Mouse (Mus musculus) lung, embryonic 16.5 days (tissue): Measurements from ENCODE around the gene Lysmd4. TPM values are rescaled to one million over a fixed set of nuclear protein-coding genes. Genes with fewer than 3 reads are reported as not detected.
A peak's percentile ranks its signal among the peaks of the same experiment; 100 is the strongest.
"Not testable (repeated sequence)": the region's sequence is repeated elsewhere in the genome, so short reads cannot be mapped to it uniquely, and the experiment has no call there.

Experiments
- ATAC-seq: fragments of 200-750 bp; cut with Nextera tagmentation; 2 replicates; pipeline ENCODE4 v1.8.0; 2017; ENCODE audit warnings: low read depth, mild to moderate bottlenecking, moderate library complexity
- H3K27ac ChIP-seq: fragments of 300-500 bp; sonication (generic); 2 replicates; pipeline ENCODE4 v1.5.1; 2014; ENCODE audit warnings: mild to moderate bottlenecking, control low read depth, low read length
- H3K27me3 ChIP-seq: fragments of 300-500 bp; sonication (generic); 2 replicates; pipeline ENCODE4 v1.6.1; 2014; ENCODE audit warnings: low read depth, low read length, mixed read lengths; ENCODE audit not compliant: control insufficient read depth, insufficient read depth
- H3K36me3 ChIP-seq: fragments of 300-500 bp; sonication (generic); 2 replicates; pipeline ENCODE4 v1.6.1; 2014; ENCODE audit warnings: low read length; ENCODE audit not compliant: control insufficient read depth, insufficient read depth
- H3K4me1 ChIP-seq: fragments of 300-500 bp; sonication (generic); replicated peaks from 2 replicates; pipeline ENCODE4 v1.6.1; 2014; ENCODE audit warnings: low read length, mixed read lengths; ENCODE audit not compliant: control insufficient read depth, insufficient read depth
- H3K4me2 ChIP-seq: fragments of 300-500 bp; sonication (generic); 2 replicates; pipeline ENCODE4 v1.6.1; 2014; ENCODE audit warnings: low read depth, low read length, control low read depth
- H3K4me3 ChIP-seq: fragments of 300-500 bp; sonication (generic); 2 replicates; pipeline ENCODE4 v1.5.1; 2014; ENCODE audit warnings: mild to moderate bottlenecking, low read length, control low read depth
- H3K9ac ChIP-seq: fragments of 300-500 bp; sonication (generic); 2 replicates; pipeline ENCODE4 v1.6.1; 2014; ENCODE audit warnings: low read length, control low read depth
- H3K9me3 ChIP-seq: fragments of 300-500 bp; sonication (generic); 2 replicates; pipeline ENCODE4 v1.6.1; 2016; ENCODE audit warnings: low read length; ENCODE audit not compliant: control insufficient read depth
- WGBS: fragments of 180-500 bp; shearing (Covaris S2); extraction: QIAGEN DNeasy Blood & Tissue Kit; methylation state at CpG from one replicate; pipeline ENCODE4 v1.1.7; 2014; 5-methylcytosine and 5-hydroxymethylcytosine counted together
- polyA plus RNA-seq: library from polyadenylated mRNA; unstranded; fragments of >200 nt; fragmentation: Nextera tagmentation; extraction: Ambion mirVana; gene quantifications from 2 replicates; pipeline ENCODE4 v1.2.1, GENCODE M21; 2015

The Lysmd4 gene
- polyA plus RNA-seq, 1 experiment from 2014 or later, result 15.7 TPM

- no peak overlapping the region for H3K4me3 ChIP-seq
- H3K9me3 ChIP-seq, result no peaks in the 10 kb centered on the region
- no peaks in the 10 kb centered on the region for H3K27me3 ChIP-seq
- H3K9ac ChIP-seq, result no peak overlapping the region
- ATAC-seq, result peak; percentile 45; the same call in 1 of the 2 replicates
- no peak overlapping the region for H3K27ac ChIP-seq
- H3K4me2 ChIP-seq, result no peak overlapping the region
- peaks cover 6% of the 10 kb centered on the region; the same call in 1 of the 2 replicates for H3K4me1 ChIP-seq
- H3K36me3 ChIP-seq, result peaks cover 10% of the 10 kb centered on the region
- WGBS, result 50% methylated on average over 2 of the region's 2 CpGs
These were observed 21.0 kb downstream of the Lysmd4 start for GRCm38 (mm10) chr7:67243121-67243893.

GRCm38 (mm10) chr7:67243894-67244282, 21.5 kb downstream of the Lysmd4 start:
- Histone ChIP-seq H3K4me2 (no peak overlapping the region), H3K36me3 (peaks cover 7% of the 10 kb centered on the region), H3K27ac (no peak overlapping the region; the same call in 1 of the 2 replicates), H3K9me3 (no peaks in the 10 kb centered on the region), H3K27me3 (no peaks in the 10 kb centered on the region), H3K4me3 (no peak overlapping the region), H3K9ac (no peak overlapping the region), H3K4me1 (peaks cover 6% of the 10 kb centered on the region; the same call in 1 of the 2 replicates)
- 33% methylated on average over 4 of the region's 4 CpGs for WGBS
- no peak for ATAC-seq

GRCm38 (mm10) chr7:67245255-67245654, 22.9 kb downstream of the Lysmd4 start:
- Histone ChIP-seq H3K4me1 (peaks cover 6% of the 10 kb centered on the region; the same call in 1 of the 2 replicates), H3K27me3 (no peaks in the 10 kb centered on the region), H3K9me3 (no peaks in the 10 kb centered on the region), H3K4me3 (no peak overlapping the region), H3K4me2 (no peak overlapping the region), H3K9ac (no peak overlapping the region), H3K36me3 (peaks cover 7% of the 10 kb centered on the region), H3K27ac (no peak overlapping the region)
- ATAC-seq, result no peak
- 83% methylated on average over 1 of the region's 1 CpGs for WGBS

- Histone ChIP-seq H3K4me3 (no peak overlapping the region), H3K9ac (no peak overlapping the region), H3K27ac (no peak overlapping the region), H3K36me3 (peaks cover 7% of the 10 kb centered on the region), H3K4me2 (no peak overlapping the region), H3K4me1 (peaks cover 6% of the 10 kb centered on the region; the same call in 1 of the 2 replicates), H3K27me3 (no peaks in the 10 kb centered on the region), H3K9me3 (no peaks in the 10 kb centered on the region)
- ATAC-seq, result no peak
- WGBS, result 64% methylated on average over 2 of the region's 2 CpGs
These were observed 23.7 kb downstream of the Lysmd4 start for GRCm38 (mm10) chr7:67246067-67246466.

- peak; percentile 76; the same call in 1 of the 2 replicates for ATAC-seq
- Histone ChIP-seq H3K4me2 (no peak overlapping the region), H3K36me3 (peaks cover 20% of the 10 kb centered on the region), H3K4me3 (no peak overlapping the region), H3K9ac (no peak overlapping the region), H3K4me1 (no peaks in the 10 kb centered on the region), H3K27me3 (no peaks in the 10 kb centered on the region), H3K27ac (no peak overlapping the region), H3K9me3 (no peaks in the 10 kb centered on the region)
- WGBS, result 69% methylated on average over 4 of the region's 4 CpGs
These were observed 37.7 kb downstream of the Lysmd4 start for GRCm38 (mm10) chr7:67259828-67260563.

GRCm38 (mm10) chr7:67270447-67270846, 48.1 kb downstream of the Lysmd4 start:
- not testable (repeated sequence) for H3K27ac ChIP-seq, H3K9me3 ChIP-seq, H3K27me3 ChIP-seq, H3K9ac ChIP-seq, H3K36me3 ChIP-seq, H3K4me1 ChIP-seq, ATAC-seq, H3K4me2 ChIP-seq, H3K4me3 ChIP-seq
- 54% methylated on average over 4 of the region's 4 CpGs for WGBS

GRCm38 (mm10) chr7:67283581-67283980, 61.2 kb downstream of the Lysmd4 start:
- Histone ChIP-seq H3K36me3 (peaks cover 2% of the 10 kb centered on the region; the same call in 1 of the 2 replicates), H3K4me1 (no peaks in the 10 kb centered on the region), H3K9ac (no peak overlapping the region), H3K4me3 (no peak overlapping the region), H3K9me3 (no peaks in the 10 kb centered on the region), H3K4me2 (no peak overlapping the region), H3K27ac (no peak overlapping the region), H3K27me3 (no peaks in the 10 kb centered on the region)
- ATAC-seq, result no peak
- 87% methylated on average over 6 of the region's 6 CpGs for WGBS

- Histone ChIP-seq H3K4me2 (no peak overlapping the region), H3K27ac (no peak overlapping the region), H3K9me3 (no peaks in the 10 kb centered on the region), H3K27me3 (no peaks in the 10 kb centered on the region), H3K4me1 (no peaks in the 10 kb centered on the region), H3K4me3 (no peak overlapping the region), H3K36me3 (no peaks in the 10 kb centered on the region; the same call in 1 of the 2 replicates), H3K9ac (no peak overlapping the region)
- ATAC-seq, result no peak
- WGBS, result 77% methylated on average over 4 of the region's 4 CpGs
These were observed 65.1 kb downstream of the Lysmd4 start for GRCm38 (mm10) chr7:67287456-67287855.

- Histone ChIP-seq H3K9me3 (no peaks in the 10 kb centered on the region), H3K4me3 (no peak overlapping the region), H3K4me2 (no peak overlapping the region), H3K36me3 (peaks cover 2% of the 10 kb centered on the region; the same call in 1 of the 2 replicates), H3K9ac (no peak overlapping the region), H3K27ac (no peak overlapping the region), H3K4me1 (no peaks in the 10 kb centered on the region), H3K27me3 (no peaks in the 10 kb centered on the region)
- no peak for ATAC-seq
- WGBS, result 89% methylated on average over 1 of the region's 1 CpGs
These were observed 69.0 kb downstream of the Lysmd4 start for GRCm38 (mm10) chr7:67291356-67291755.
